Comparison of ENCODE assay signal across 8 mouse cellular contexts in genomic region chr13:74807446-74808151, GRCm38 (mm10). TPM values are rescaled to one million over a fixed set of nuclear protein-coding genes. Genes with fewer than 3 reads are reported as not detected.
DNase-seq lines count a peak whose midpoint lies in the region; ATAC-seq and TF ChIP-seq lines count a peak whose summit lies in the region.

No protein-coding gene starts in this region.

- WGBS in heart, embryonic 13.5 days = under 1% methylated on average over 31 of the region's 31 CpGs
- WGBS in kidney, postnatal 0 days = under 1% methylated on average over 31 of the region's 31 CpGs

- no peak for TF ChIP-seq POLR2A in brain, embryonic 14.5 days (IDR thresholded peaks at IDR 0.05; ENCODE audit: borderline replicate concordance, extremely low read depth, insufficient read depth, insufficient read length, poor library complexity, severe bottlenecking)

- no peak for TF ChIP-seq CTCF in brain, embryonic 14.5 days (IDR thresholded peaks at IDR 0.05; ENCODE audit: borderline replicate concordance, extremely low read depth, insufficient read depth, insufficient read length)
- TF ChIP-seq CTCF in kidney, postnatal 0 days (IDR thresholded peaks at IDR 0.05; ENCODE audit: low read depth) = no peak

- peak overlapping the region; percentile 90 for H3K27ac ChIP-seq in heart, embryonic 13.5 days (replicated peaks)
- peak overlapping the region; percentile 86 for H3K27ac ChIP-seq in kidney, postnatal 0 days

- peak overlapping the region; percentile 91 for H3K9ac ChIP-seq in heart, embryonic 13.5 days
- peak overlapping the region; percentile 82 for H3K9ac ChIP-seq in kidney, postnatal 0 days (ENCODE audit: low read depth, low read length)

- ATAC-seq in erythroid progenitor cell, adult 5-6 weeks (replicated peaks; ENCODE audit: low FRiP score, poor library complexity, severe bottlenecking) = peak; percentile 98
- peak; percentile 89; the same call in 1 of the 2 replicates for ATAC-seq in heart, embryonic 13.5 days (ENCODE audit: extremely low read depth, insufficient number of reproducible peaks, low FRiP score, low TSS enrichment)
- peak; percentile 95 for ATAC-seq in kidney, postnatal 0 days (replicated peaks; ENCODE audit: low FRiP score, low read depth)

- H3K4me2 ChIP-seq in heart, embryonic 13.5 days = peak overlapping the region; percentile 97
- H3K4me2 ChIP-seq in kidney, postnatal 0 days (ENCODE audit: low read length) = peak overlapping the region; percentile 88

- no peaks in the 10 kb centered on the region for H3K9me3 ChIP-seq in heart, embryonic 13.5 days
- H3K9me3 ChIP-seq in kidney, postnatal 0 days (replicated peaks; ENCODE audit: low read length) = no peaks in the 10 kb centered on the region

- peaks cover 18% of the 10 kb centered on the region for H3K4me1 ChIP-seq in heart, embryonic 13.5 days
- no peaks in the 10 kb centered on the region for H3K4me1 ChIP-seq in kidney, postnatal 0 days (replicated peaks; ENCODE audit: insufficient read depth, low read length)

- DNase-seq in MEL-GATA-1-ER (ENCODE audit: extremely low read depth, low read depth) = peak; percentile 66
- DNase-seq in brain, embryonic 14.5 days (ENCODE audit: low read depth) = peak; percentile 55
- peak; percentile 88 for DNase-seq in kidney, postnatal 0 days (ENCODE audit: low spot score)
- DNase-seq in lung, postnatal 4 days = peak; percentile 87 to 91
- peak; percentile 72 for DNase-seq in retina, embryonic 14.5 days (ENCODE audit: low spot score)
- DNase-seq in yolk sac, embryonic 10.5 days (ENCODE audit: low spot score) = peak; percentile 86

- peak overlapping the region; percentile 89 for H3K4me3 ChIP-seq in heart, embryonic 13.5 days
- H3K4me3 ChIP-seq in kidney, postnatal 0 days (replicated peaks; ENCODE audit: low read depth, low read length) = peak overlapping the region; percentile 78

- H3K36me3 ChIP-seq in heart, embryonic 13.5 days = no peaks in the 10 kb centered on the region
- no peaks in the 10 kb centered on the region for H3K36me3 ChIP-seq in kidney, postnatal 0 days (ENCODE audit: insufficient read depth, low read length)

- no peaks in the 10 kb centered on the region for H3K27me3 ChIP-seq in heart, embryonic 13.5 days (replicated peaks)
- no peaks in the 10 kb centered on the region for H3K27me3 ChIP-seq in kidney, postnatal 0 days (ENCODE audit: insufficient read depth, low read length)

RNA-seq across cellular contexts. Expression of gene Cast, which starts 1.0 kb away (rescaled TPM):
- polyA plus RNA-seq in brain, embryonic 14.5 days (2012; rRNA removed) = 3.6 and 5.4 TPM in 2 replicates
- total RNA-seq in erythroid progenitor cell, adult 5-6 weeks (2015; ENCODE audit: low replicate concordance) = 100 and 110 TPM in 2 replicates
- 222 and 236 TPM in 2 replicates for total RNA-seq in erythroid progenitor cell, adult 5-6 weeks (2017; ENCODE audit: low replicate concordance)
- polyA plus RNA-seq in heart, embryonic 13.5 days (2015; fragmentation: Nextera tagmentation; extraction: Ambion mirVana) = 47.3 and 53.6 TPM in 2 replicates
- polyA plus RNA-seq in kidney, postnatal 0 days (2015; fragmentation: Nextera tagmentation; extraction: Ambion mirVana) = 23.0 and 28.0 TPM in 2 replicates

Comparison
In these comparisons a context has a peak if more than half of its experiments do, and no peak if none do; other contexts are left out.
1. Peak in every context shown above with its lines: DNase-seq, ATAC-seq, H3K4me3 ChIP-seq and H3K27ac ChIP-seq.